Mouse (Mus musculus) right cerebral cortex, adult 2 months (tissue): ENCODE results near the gene Ugt1a2.

Source experiments
- DNase-seq, 2 experiments: peaks; one replicate each; pipeline ENCODE4 v3.0.0; 2021 to 2022; ENCODE audit warnings: low spot score in 2 of 2

Gene Ugt1a2

DNA sequence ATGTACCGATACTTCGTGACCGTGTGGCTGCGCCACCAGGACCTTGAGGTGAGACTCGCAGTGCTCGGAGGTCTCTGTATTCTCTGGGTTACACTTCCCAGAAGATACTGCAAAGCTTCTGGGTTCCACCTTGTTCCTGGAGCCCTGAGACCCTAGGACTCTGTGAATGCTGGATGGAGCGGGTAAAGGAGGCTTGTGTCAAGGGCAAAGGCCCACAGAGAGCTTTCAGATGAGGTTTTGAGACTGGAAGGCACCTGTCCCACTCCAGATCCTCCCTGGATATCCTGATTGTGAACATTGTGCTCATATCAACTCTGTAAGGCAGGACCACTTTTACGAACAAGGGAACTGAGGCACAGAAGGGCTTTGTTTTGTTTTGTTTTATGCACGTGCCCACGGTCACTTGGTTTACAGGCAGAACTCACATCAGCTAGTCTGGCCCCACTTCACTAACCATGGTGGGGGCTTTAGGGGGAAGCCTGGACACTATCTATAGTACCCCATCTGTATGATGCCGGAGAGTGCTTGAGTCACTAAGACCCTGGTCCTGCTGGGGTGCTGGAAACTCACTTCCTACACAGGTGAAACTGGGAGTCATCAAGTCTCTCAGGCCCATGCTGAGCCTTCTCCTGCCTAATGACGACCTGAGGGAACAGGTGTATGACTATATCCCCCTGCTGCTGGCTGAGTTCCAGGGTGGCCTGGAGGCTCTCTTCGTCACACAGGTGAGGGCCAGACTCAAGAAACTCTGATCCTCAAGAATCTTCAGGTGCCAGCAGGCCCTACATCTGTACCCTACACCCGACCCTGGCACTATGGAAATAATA is 33.2 kb downstream of the Ugt1a2 start:
- no peak for DNase-seq

DNA sequence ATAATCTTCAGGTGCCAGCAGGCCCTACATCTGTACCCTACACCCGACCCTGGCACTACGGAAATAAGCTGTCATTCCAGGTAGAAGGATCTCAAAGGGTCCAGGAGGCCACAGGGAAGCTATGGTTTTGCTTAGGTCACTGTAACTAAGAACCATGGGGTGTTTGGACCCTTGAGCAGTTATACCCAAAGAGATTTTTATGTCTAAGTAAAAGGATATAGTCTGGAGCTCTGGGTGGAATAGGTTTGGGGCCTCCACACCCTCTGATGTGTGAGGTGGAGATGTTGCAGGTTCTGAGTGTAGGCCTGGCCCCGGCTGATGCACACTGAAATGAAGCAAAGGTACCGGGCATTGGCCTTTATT is 33.8 kb downstream of the Ugt1a2 start:
- no peak for DNase-seq

GRCm38 (mm10) chr1:88234646-88235045 is 34.2 kb downstream of the Ugt1a2 start:
- DNase-seq = no peak

DNA sequence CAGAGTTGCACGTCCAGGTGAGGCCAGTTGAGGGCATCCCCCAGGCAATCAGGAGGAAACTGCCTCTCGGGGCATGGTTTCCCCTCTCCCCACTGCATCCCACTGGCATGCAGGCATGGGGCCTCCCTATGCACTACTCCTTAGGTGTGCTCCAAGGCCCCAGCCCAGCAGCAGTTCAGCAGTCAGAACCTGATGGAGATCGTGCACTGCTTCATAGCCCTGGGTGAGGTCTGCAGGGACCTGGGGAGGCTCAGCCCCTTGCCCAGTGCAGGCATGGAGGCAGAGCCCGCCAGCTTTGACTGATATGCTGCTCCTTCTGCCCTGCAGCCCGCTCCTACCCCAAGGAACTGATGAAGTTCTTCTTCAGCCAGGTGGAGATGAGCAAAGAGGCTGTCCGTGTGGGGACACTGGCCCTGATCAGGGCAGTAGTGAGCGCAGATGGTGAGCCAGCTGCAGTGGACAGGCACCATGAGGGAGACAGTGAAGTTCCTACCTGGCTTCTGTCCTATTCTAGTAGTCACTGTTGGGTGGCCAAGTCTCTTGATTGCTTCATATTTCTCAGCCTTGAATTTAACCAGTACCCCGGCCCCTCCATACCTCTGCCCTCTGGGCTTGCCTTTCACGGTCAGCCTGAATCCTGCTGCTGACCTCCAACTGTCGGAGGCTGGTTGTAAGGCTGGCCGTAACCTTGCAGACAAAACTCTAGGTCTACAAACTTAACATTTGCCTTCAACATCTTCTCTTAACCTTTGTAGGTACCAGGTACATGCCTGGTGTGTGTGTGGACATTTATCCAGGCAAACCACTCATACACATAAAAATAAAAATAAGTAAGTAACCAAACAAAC is 34.9 kb downstream of the Ugt1a2 start:
- no peak for DNase-seq

GRCm38 (mm10) chr1:88235894-88236415 is 35.6 kb downstream of the Ugt1a2 start:
- DNase-seq = no peak

GRCm38 (mm10) chr1:88237311-88237710 is 36.9 kb downstream of the Ugt1a2 start:
- no peak for DNase-seq

DNA sequence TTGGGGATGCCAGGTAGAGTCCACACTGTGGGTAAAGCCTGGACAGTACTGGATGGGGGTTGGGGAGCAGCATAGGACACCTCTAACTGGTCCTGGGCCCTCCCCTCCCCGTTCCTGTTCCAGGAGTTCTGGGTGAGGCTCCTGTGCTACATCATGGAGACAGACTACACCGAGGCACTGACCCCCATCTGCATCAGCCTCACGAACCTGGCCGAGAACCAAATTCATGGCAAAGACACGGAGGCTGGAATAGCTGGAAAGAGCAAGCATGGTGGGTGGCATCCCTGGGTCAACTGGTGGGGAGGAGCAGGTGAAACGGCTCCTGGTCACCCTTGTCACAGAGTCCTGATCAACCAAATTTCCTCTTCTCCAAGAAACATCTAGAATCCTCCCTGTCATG is 38.4 kb downstream of the Ugt1a2 start:
- no peak for DNase-seq

GRCm38 (mm10) chr1:88240072-88240471 is 39.7 kb downstream of the Ugt1a2 start:
- no peak for DNase-seq

- DNase-seq = no peak
These were observed 40.2 kb downstream of the Ugt1a2 start for GRCm38 (mm10) chr1:88240579-88240978.

DNA sequence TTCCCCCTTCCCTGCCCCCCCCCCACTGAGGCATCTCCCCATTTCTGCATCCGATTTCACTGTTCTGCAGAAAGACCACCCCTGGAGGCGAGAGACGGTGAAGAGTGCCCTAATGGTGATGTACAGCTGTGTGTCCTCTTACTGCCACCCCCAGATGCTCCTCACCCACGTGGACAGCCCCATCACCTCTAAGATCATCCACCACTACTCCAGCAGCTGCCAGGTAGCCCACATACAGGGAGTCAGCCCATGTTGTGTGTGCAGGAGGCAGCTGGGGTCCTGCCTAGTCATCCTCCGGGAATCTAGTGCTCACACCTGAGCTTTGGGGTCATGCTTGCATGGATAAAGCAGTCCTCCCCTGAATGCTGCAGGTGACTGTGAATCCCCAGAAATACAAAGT is 43.5 kb downstream of the Ugt1a2 start:
- DNase-seq = no peak

GRCm38 (mm10) chr1:88245881-88246280 is 45.5 kb downstream of the Ugt1a2 start:
- no peak for DNase-seq

GRCm38 (mm10) chr1:88246386-88246785 is 46.0 kb downstream of the Ugt1a2 start:
- DNase-seq = no peak

DNA sequence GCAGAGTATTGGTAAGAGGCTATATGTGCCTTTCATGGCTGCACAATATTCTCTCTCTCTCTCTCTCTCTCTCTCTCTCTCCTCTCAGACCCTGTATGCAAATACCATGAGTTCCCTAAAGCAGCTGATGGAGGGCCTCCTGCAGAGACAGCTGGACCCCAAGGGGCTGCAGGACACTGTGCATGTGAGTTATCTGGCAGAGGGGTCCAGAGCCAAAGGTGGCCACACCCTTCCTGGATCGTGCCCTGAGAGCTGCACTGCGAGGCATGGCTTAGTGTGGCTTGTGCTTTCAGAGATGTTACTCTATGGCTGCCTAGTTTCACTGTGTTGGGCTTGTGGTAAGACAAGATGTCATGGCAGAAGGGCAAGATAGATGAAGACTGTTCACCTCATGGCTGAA is 47.3 kb downstream of the Ugt1a2 start:
- no peak for DNase-seq

GRCm38 (mm10) chr1:88248658-88249057 is 48.3 kb downstream of the Ugt1a2 start:
- DNase-seq = no peak

DNA sequence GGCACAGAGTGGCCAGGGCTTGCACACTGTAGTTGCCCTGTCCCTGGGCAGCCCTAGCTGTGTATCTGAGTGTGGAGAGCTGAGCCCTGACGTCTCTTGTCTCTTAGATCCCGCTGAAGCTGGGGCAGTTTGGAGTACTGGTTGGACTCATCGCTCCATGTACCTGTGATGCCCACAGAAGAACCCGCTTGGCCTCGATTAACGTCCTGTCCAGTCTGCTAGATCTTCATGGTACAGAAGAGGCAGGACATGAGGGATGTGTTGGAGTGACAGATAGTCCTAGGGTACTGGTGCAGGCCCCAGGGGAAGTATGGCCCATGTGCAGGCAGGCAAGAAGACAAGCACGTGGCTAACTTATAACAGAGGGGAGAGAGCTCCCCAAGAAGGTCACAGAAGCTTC is 49.2 kb downstream of the Ugt1a2 start:
- no peak for DNase-seq

DNA sequence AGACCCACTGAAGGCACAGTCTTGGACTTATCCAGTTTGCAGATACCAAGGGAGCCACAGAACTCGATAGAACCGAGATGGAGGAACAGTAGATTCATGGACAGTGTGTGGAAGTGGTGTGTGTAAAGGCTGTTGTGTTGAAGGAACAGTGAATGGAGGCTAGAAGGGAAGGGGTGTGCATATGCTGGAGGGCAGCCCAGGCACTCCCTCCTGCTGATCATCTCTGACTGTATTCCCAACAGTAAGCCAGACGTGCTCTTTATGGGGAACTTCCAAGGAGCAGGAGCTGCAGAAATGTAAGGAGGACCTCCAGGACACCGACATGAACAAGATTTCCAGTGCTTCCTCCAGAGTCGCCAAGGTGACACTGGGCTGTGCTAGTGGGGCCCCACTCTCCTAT is 49.6 kb downstream of the Ugt1a2 start:
- no peak for DNase-seq

GRCm38 (mm10) chr1:88253106-88253505 is 52.7 kb downstream of the Ugt1a2 start:
- DNase-seq = no peak

GRCm38 (mm10) chr1:88253540-88253939 is 53.1 kb downstream of the Ugt1a2 start:
- DNase-seq = no peak

GRCm38 (mm10) chr1:88254793-88255465 is 54.5 kb downstream of the Ugt1a2 start:
- DNase-seq = no peak

- DNase-seq = no peak
These were observed 55.1 kb downstream of the Ugt1a2 start for GRCm38 (mm10) chr1:88255466-88255857.

- no peak for DNase-seq
These were observed 55.8 kb downstream of the Ugt1a2 start for GRCm38 (mm10) chr1:88255989-88256754.
